ENCODE assay signal across 11 mouse cellular contexts in genomic region chr11:119165995-119166394, GRCm38 (mm10).
DNase-seq lines count a peak whose midpoint lies in the region; TF ChIP-seq lines count a peak whose summit lies in the region.
"Had no signal": no experiment of that assay in that cellular context is flagged by ENCODE, and none has a peak within 500 bp of the region (broad histone marks: within the 10 kb centered on the region; RNA-seq: fewer than 3 reads in every experiment).

No protein-coding gene starts in this region.

- peaks cover 3% of the 10 kb centered on the region; the same call in 1 of the 2 replicates for H3K4me1 ChIP-seq in cerebellum, adult 2 months (ENCODE audit: control insufficient read depth, insufficient read depth, low read length)

- peak; percentile 24 to 36 for DNase-seq in lung, adult 18-20 months
- no peak for DNase-seq in lung, postnatal 10 days
- DNase-seq in c-Kit-positive CD71-negative TER-119-negative erythroid progenitor cells, embryonic 14.5 days (ENCODE audit: low read depth) = peak; percentile 32
- peak; percentile 94 for DNase-seq in naive thymus-derived CD4-positive, alpha-beta T cell, adult 2 months (ENCODE audit: low read depth)
- DNase-seq in thymus, postnatal 14 days = peak; percentile 78
- DNase-seq in left cerebral cortex, adult 8-10 months (ENCODE audit: low spot score in 2 of 2) = no peak
- DNase-seq in cerebellum, adult 2 months = no peak
- no peak for DNase-seq in frontal cortex, postnatal 14 days (ENCODE audit: low spot score in 2 of 2)
- DNase-seq: gastrocnemius, adult 2 months; retina, postnatal 1 day had no signal

- H3K27ac ChIP-seq in cerebellum, adult 2 months (ENCODE audit: insufficient read depth, low read length) = no peak overlapping the region
- H3K27ac ChIP-seq: gastrocnemius, adult 2 months; heart, embryonic 15.5 days had no signal

- no peak for TF ChIP-seq POLR2A in cerebellum, adult 2 months (IDR thresholded peaks at IDR 0.05; ENCODE audit: borderline replicate concordance, insufficient read depth, low read length)

- H3K27me3 ChIP-seq in cerebellum, adult 2 months (ENCODE audit: control insufficient read depth, insufficient read depth, low read length) = no peaks in the 10 kb centered on the region
- H3K27me3 ChIP-seq: heart, embryonic 15.5 days had no signal

- no peak for TF ChIP-seq CTCF in cerebellum, adult 2 months (IDR thresholded peaks at IDR 0.05; ENCODE audit: borderline replicate concordance, insufficient read depth, low read depth, low read length)

- no peak overlapping the region for H3K4me3 ChIP-seq in cerebellum, adult 2 months (replicated peaks; ENCODE audit: insufficient read depth, low read depth, low read length)
- H3K4me3 ChIP-seq: gastrocnemius, adult 2 months; heart, embryonic 15.5 days had no signal

- WGBS in cerebellum, adult 2 months = 74% methylated on average over 10 of the region's 10 CpGs

Comparison
In these comparisons a context has a peak if more than half of its experiments do, and no peak if none do; other contexts are left out.
1. DNase-seq: peak in lung, adult 18-20 months (2 of 2), c-Kit-positive CD71-negative TER-119-negative erythroid progenitor cells, embryonic 14.5 days (single experiment), naive thymus-derived CD4-positive, alpha-beta T cell, adult 2 months (single experiment) and thymus, postnatal 14 days (single experiment); none in lung, postnatal 10 days (single experiment), left cerebral cortex, adult 8-10 months (0 of 2), cerebellum, adult 2 months (0 of 2) and frontal cortex, postnatal 14 days (0 of 2).